Mouse (Mus musculus): Measurements from ENCODE around the gene 4933436I01Rik. TPM values are rescaled to one million over a fixed set of nuclear protein-coding genes. Genes with fewer than 3 reads are reported as not detected.

The 4933436I01Rik gene
- total RNA-seq (2017) = not detected in 2 replicates

DNA sequence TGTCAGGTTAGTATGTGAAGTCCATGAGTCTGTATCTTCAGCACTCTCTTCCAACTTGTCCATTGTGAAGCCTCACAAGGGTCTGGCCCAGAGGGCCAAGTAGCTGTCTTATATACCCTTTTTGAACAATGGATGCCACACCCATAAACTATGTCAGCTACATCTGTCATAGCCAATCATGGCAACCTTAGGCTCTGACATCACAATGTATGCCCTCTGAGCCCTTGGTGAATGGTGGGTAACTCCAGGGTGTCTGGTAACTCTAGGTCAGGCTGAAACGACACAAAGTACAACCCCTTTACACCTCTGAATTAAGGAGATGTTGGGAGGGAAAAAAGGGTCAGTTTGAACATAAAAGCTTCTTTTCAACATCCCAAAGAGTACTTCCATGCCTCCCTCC is at the start of gene 4933436I01Rik:
Gene 4933436I01Rik (minus strand): TSS at position 101 of the 400 bp plus-strand sequence.
- no peak for ATAC-seq (replicated peaks in 1 of 2; ENCODE audit: insufficient read depth in 1 of 2, low FRiP score in 2 of 2, low TSS enrichment in 1 of 2, low read depth in 1 of 2, poor library complexity in 2 of 2, severe bottlenecking in 2 of 2)

DNA sequence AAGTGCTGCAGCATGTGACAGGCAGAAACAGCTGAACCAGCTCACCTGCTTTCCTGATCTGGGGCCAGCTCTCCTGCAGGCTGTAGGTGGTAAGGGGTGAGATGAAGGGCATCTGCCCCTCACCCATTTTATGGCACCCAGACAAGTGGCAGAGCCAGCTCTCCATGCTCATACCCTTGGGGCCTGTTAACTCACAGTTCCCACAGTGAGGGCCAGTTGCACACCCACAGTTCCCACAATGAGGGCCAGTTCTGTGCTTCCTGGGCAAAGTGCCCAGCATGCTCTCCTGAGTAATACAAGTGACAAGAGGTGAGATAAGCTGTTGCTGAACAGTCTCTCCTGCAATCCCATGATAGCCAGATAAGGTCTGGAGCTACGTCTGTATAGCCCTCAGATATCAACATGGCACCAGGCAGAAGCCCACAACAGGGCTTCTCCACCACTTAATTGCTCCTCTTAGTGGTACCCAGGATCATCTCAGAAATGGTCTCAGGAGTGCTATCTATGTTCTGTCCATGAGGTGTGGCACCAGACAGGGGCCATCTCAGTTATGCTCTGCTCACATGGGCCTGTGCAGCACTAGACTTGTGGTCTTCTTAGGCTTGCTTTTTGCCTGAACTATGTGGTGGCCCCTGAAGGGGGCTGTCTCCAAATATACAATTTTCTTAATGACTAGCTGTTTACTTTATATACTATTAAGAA is 3.7 kb upstream of the 4933436I01Rik start:
- ATAC-seq (replicated peaks in 1 of 2; ENCODE audit: insufficient read depth in 1 of 2, low FRiP score in 2 of 2, low TSS enrichment in 1 of 2, low read depth in 1 of 2, poor library complexity in 2 of 2, severe bottlenecking in 2 of 2) = no peak

DNA sequence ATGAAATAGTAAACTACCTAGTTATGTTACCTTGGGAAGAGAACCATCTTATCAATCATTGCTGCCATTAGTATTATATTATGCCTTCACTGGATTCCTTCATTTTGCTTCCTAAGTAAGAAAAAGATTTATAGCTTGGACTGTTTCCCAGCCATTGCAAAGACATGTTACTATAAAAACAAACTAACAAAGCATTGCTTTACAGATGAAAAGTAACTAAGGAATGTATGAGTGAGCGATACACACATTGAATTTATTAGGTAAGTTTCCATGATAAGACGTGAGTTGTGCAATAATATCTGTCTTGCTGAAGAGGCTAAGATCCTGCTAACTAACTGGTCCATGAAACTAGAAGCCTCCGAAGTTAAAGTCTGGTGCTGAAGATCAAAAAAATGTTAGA is 37.8 kb downstream of the 4933436I01Rik start:
- no peak for ATAC-seq (replicated peaks in 1 of 2; ENCODE audit: insufficient read depth in 1 of 2, low FRiP score in 2 of 2, low TSS enrichment in 1 of 2, low read depth in 1 of 2, poor library complexity in 2 of 2, severe bottlenecking in 2 of 2)

Other genes starting within 250 kb of the 4933436I01Rik start
- not detected in 2 replicates for gene Gm1140, start 227.9 kb downstream of the 4933436I01Rik start, total RNA-seq (2017)
- gene Gm14692, start 225.8 kb downstream of the 4933436I01Rik start, total RNA-seq (2017) = not detected in 2 replicates

Measured in hematopoietic stem cell, adult 5-6 weeks (primary cell).